Mouse (Mus musculus) midbrain, embryonic 11.5 days (tissue): ENCODE data around the gene Necap1. TPM values are rescaled to one million over a fixed set of nuclear protein-coding genes. Genes with fewer than 3 reads are reported as not detected.
A peak's percentile ranks its signal among the peaks of the same experiment; 100 is the strongest.

Experiments
- ATAC-seq: fragments of 200-750 bp; cut with Nextera tagmentation; 2 replicates; pipeline ENCODE4 v1.8.0; 2017; ENCODE audit warnings: moderate TSS enrichment, moderate library complexity; ENCODE audit not compliant: low FRiP score
- DNase-seq: peaks from one replicate; pipeline ENCODE4 v3.0.0; 2015; ENCODE audit warnings: low spot score; ENCODE audit errors: missing footprints
- H3K27ac ChIP-seq: fragments of 300-500 bp; sonication (generic); 2 replicates; pipeline ENCODE4 v1.5.1; 2014; ENCODE audit warnings: low read depth, low read length
- H3K27me3 ChIP-seq: fragments of 300-500 bp; sonication (generic); 2 replicates; pipeline ENCODE4 v1.6.1; 2014; ENCODE audit warnings: mild to moderate bottlenecking, low read length, moderate library complexity, mixed read lengths; ENCODE audit not compliant: control insufficient read depth, insufficient read depth
- H3K36me3 ChIP-seq: fragments of 300-500 bp; sonication (generic); 2 replicates; pipeline ENCODE4 v1.6.1; 2014; ENCODE audit warnings: mild to moderate bottlenecking, low read length, moderate library complexity, mixed read lengths; ENCODE audit not compliant: control insufficient read depth, insufficient read depth
- H3K4me1 ChIP-seq: fragments of 300-500 bp; sonication (generic); 2 replicates; pipeline ENCODE4 v1.6.1; 2014; ENCODE audit warnings: low read length; ENCODE audit not compliant: control insufficient read depth, insufficient read depth
- H3K4me2 ChIP-seq: fragments of 300-500 bp; sonication (generic); 2 replicates; pipeline ENCODE4 v1.6.1; 2014; ENCODE audit warnings: mild to moderate bottlenecking, moderate library complexity
- H3K4me3 ChIP-seq: fragments of 300-500 bp; sonication (generic); 2 replicates; pipeline ENCODE4 v1.5.1; 2014; ENCODE audit warnings: low read depth, low read length
- H3K9ac ChIP-seq: fragments of 300-500 bp; sonication (generic); 2 replicates; pipeline ENCODE4 v1.6.1; 2014; ENCODE audit warnings: low read length
- H3K9me3 ChIP-seq: fragments of 300-500 bp; sonication (generic); 2 replicates; pipeline ENCODE4 v1.6.1; 2016; ENCODE audit warnings: low read length; ENCODE audit not compliant: control insufficient read depth
- WGBS: fragments of 180-500 bp; shearing (Covaris S2); extraction: QIAGEN DNeasy Blood & Tissue Kit; methylation state at CpG from one replicate; pipeline ENCODE4 v1.1.7; 2014; 5-methylcytosine and 5-hydroxymethylcytosine counted together
- polyA plus RNA-seq: library from polyadenylated mRNA; unstranded; fragments of >200 nt; fragmentation: Nextera tagmentation; extraction: Ambion mirVana; gene quantifications from 2 replicates; pipeline ENCODE4 v1.2.1, GENCODE M21; 2014

The Necap1 gene
- polyA plus RNA-seq, 1 experiment from 2014 or later, result 64.1 TPM

- Histone ChIP-seq H3K4me2 (no peak overlapping the region), H3K36me3 (peaks cover 19% of the 10 kb centered on the region), H3K4me3 (no peak overlapping the region), H3K27ac (no peak overlapping the region), H3K27me3 (no peaks in the 10 kb centered on the region), H3K9ac (no peak overlapping the region), H3K9me3 (no peaks in the 10 kb centered on the region), H3K4me1 (peaks cover 5% of the 10 kb centered on the region; the same call in 1 of the 2 replicates)
- 93% methylated on average over 7 of the region's 7 CpGs for WGBS
- ATAC-seq (no peak), DNase-seq (no peak)
Observed at GRCm38 (mm10) chr6:122879141-122879735, 5.0 kb downstream of the Necap1 start.

GRCm38 (mm10) chr6:122879781-122880505, 5.7 kb downstream of the Necap1 start:
- Histone ChIP-seq H3K4me3 (no peak overlapping the region), H3K27ac (no peak overlapping the region), H3K4me2 (no peak overlapping the region), H3K4me1 (peaks cover 5% of the 10 kb centered on the region; the same call in 1 of the 2 replicates), H3K9ac (no peak overlapping the region), H3K9me3 (no peaks in the 10 kb centered on the region), H3K27me3 (no peaks in the 10 kb centered on the region), H3K36me3 (peaks cover 24% of the 10 kb centered on the region)
- WGBS, result 93% methylated on average over 7 of the region's 7 CpGs
- no peak for ATAC-seq
- no peak for DNase-seq

- H3K27ac ChIP-seq, result no peak overlapping the region
- H3K9ac ChIP-seq, result no peak overlapping the region
- H3K4me1 ChIP-seq, result no peaks in the 10 kb centered on the region
- ATAC-seq, result no peak
- H3K36me3 ChIP-seq, result peaks cover 24% of the 10 kb centered on the region
- no peaks in the 10 kb centered on the region for H3K27me3 ChIP-seq
- no peak overlapping the region for H3K4me3 ChIP-seq
- 94% methylated on average over 12 of the region's 12 CpGs for WGBS
- DNase-seq, result no peak
- no peaks in the 10 kb centered on the region for H3K9me3 ChIP-seq
- H3K4me2 ChIP-seq, result no peak overlapping the region
Observed at GRCm38 (mm10) chr6:122881287-122881686, 7.0 kb downstream of the Necap1 start.

GRCm38 (mm10) chr6:122883603-122884002, 9.3 kb downstream of the Necap1 start:
- H3K27ac ChIP-seq, result no peak overlapping the region
- H3K36me3 ChIP-seq, result peaks cover 44% of the 10 kb centered on the region
- H3K4me1 ChIP-seq, result no peaks in the 10 kb centered on the region
- WGBS, result 91% methylated on average over 9 of the region's 9 CpGs
- no peaks in the 10 kb centered on the region for H3K27me3 ChIP-seq
- no peak overlapping the region for H3K9ac ChIP-seq
- ATAC-seq (no peak), DNase-seq (no peak)
- H3K4me2 ChIP-seq, result no peak overlapping the region
- H3K9me3 ChIP-seq, result no peaks in the 10 kb centered on the region
- H3K4me3 ChIP-seq, result no peak overlapping the region

GRCm38 (mm10) chr6:122889599-122889998, 15.3 kb downstream of the Necap1 start:
- H3K9me3 ChIP-seq, result no peaks in the 10 kb centered on the region
- 95% methylated on average over 2 of the region's 2 CpGs for WGBS
- no peak overlapping the region for H3K27ac ChIP-seq
- no peak for ATAC-seq
- H3K4me3 ChIP-seq, result no peak overlapping the region
- no peaks in the 10 kb centered on the region for H3K4me1 ChIP-seq
- H3K27me3 ChIP-seq, result no peaks in the 10 kb centered on the region
- no peak overlapping the region for H3K4me2 ChIP-seq
- no peak for DNase-seq
- peaks cover 23% of the 10 kb centered on the region for H3K36me3 ChIP-seq
- no peak overlapping the region for H3K9ac ChIP-seq

- peak; percentile 63 for ATAC-seq
- Histone ChIP-seq H3K9ac (no peak overlapping the region), H3K36me3 (peaks cover 12% of the 10 kb centered on the region), H3K27me3 (no peaks in the 10 kb centered on the region), H3K9me3 (no peaks in the 10 kb centered on the region), H3K4me3 (no peak overlapping the region), H3K4me1 (no peaks in the 10 kb centered on the region), H3K4me2 (no peak overlapping the region), H3K27ac (no peak overlapping the region)
- 14% methylated on average over 2 of the region's 2 CpGs for WGBS
- DNase-seq, result peak; percentile 88
Observed at GRCm38 (mm10) chr6:122892442-122893049, 18.3 kb downstream of the Necap1 start.

GRCm38 (mm10) chr6:122919922-122920321, 45.6 kb downstream of the Necap1 start:
- no peak overlapping the region for H3K27ac ChIP-seq
- WGBS, result 91% methylated on average over 4 of the region's 4 CpGs
- no peak for DNase-seq
- H3K9ac ChIP-seq, result no peak overlapping the region
- no peak for ATAC-seq
- no peaks in the 10 kb centered on the region for H3K9me3 ChIP-seq
- no peak overlapping the region for H3K4me2 ChIP-seq
- no peak overlapping the region for H3K4me3 ChIP-seq
- H3K36me3 ChIP-seq, result no peaks in the 10 kb centered on the region
- H3K4me1 ChIP-seq, result no peaks in the 10 kb centered on the region
- no peaks in the 10 kb centered on the region for H3K27me3 ChIP-seq

- 64% methylated on average over 4 of the region's 4 CpGs for WGBS
- no peak within 1 kb of the TSS for H3K9ac ChIP-seq
- H3K36me3 ChIP-seq, result no peaks in the 10 kb centered on the region
- no peak for ATAC-seq
- no peak for DNase-seq
- H3K9me3 ChIP-seq, result no peaks in the 10 kb centered on the region
- H3K4me3 ChIP-seq, result no peak within 1 kb of the TSS
- no peak within 1 kb of the TSS for H3K4me2 ChIP-seq
- H3K27me3 ChIP-seq, result no peaks in the 10 kb centered on the region
- no peak within 1 kb of the TSS for H3K27ac ChIP-seq
- no peaks in the 10 kb centered on the region for H3K4me1 ChIP-seq
Observed at GRCm38 (mm10) chr6:122921451-122921850, 47.2 kb downstream of the Necap1 start, which contains the start of gene Clec4a1. Gene Clec4a1, plus strand, starts transcription at chr6:122921848.

- DNase-seq, result no peak
- WGBS, result 87% methylated on average over 3 of the region's 3 CpGs
- Histone ChIP-seq H3K27me3 (no peaks in the 10 kb centered on the region), H3K9me3 (no peaks in the 10 kb centered on the region), H3K4me3 (no peak overlapping the region), H3K36me3 (no peaks in the 10 kb centered on the region), H3K4me2 (no peak overlapping the region), H3K9ac (no peak overlapping the region), H3K27ac (no peak overlapping the region), H3K4me1 (no peaks in the 10 kb centered on the region)
- no peak for ATAC-seq
Observed at GRCm38 (mm10) chr6:122934845-122935244, 60.6 kb downstream of the Necap1 start.
